Mouse (Mus musculus) liver, postnatal 0 days (tissue): ENCODE measurements around the gene Fam89b.

Experiments used
- CTCF ChIP-seq: sonication (generic); IDR thresholded peaks from 2 replicates; pipeline ENCODE4 v1.5.1; 2016; ENCODE audit warnings: antibody characterized with exemption, low read depth
- EP300 ChIP-seq: IDR thresholded peaks from 2 replicates; pipeline ENCODE4 v1.6.1; 2016; ENCODE audit warnings: antibody characterized with exemption, low read depth, mild to moderate bottlenecking

DNA sequence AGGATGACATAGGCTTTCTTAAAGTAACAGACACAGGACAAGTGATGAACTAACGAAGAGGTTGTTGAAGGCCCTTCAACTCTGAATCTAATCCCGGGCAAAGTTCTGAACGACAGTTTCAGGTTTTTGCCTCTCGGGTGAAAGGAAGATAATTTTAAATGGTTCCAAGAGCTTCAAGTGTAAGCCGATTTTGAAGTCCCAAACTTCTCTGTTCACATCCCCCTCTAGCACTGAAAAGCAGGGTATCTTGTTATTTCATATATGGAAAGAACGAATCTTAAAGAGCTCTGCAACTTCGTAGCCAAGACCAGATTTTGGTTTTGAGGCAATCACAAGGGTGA lies 40.4 kb downstream of the Fam89b start:
- TF ChIP-seq EP300: 0 out of 2 replicates have a peak, but pooled peaks have one; percentile 3
- TF ChIP-seq CTCF: no peak
